Mouse (Mus musculus) hindbrain, embryonic 15.5 days (tissue): ENCODE data around the gene Pkdrej. TPM values are rescaled to one million over a fixed set of nuclear protein-coding genes. Genes with fewer than 3 reads are reported as not detected.

Experiments used
- polyA plus RNA-seq: library from polyadenylated mRNA; unstranded; fragments of >200 nt; fragmentation: Nextera tagmentation; extraction: Ambion mirVana; gene quantifications from 2 replicates; pipeline ENCODE4 v1.2.1, GENCODE M21; 2015

The Pkdrej gene
- polyA plus RNA-seq, 1 experiment from 2014 or later: 0.04 TPM

Other genes with a start within 250 kb of the Pkdrej start
- 28.8 and 42.8 TPM in 2 replicates for gene Wnt7b, start 239.3 kb downstream of the Pkdrej start, polyA plus RNA-seq
- 1.6 and 2.1 TPM in 2 replicates for gene Ppara, start 86.8 kb downstream of the Pkdrej start, polyA plus RNA-seq
- gene Cdpf1, start 10.0 kb downstream of the Pkdrej start, polyA plus RNA-seq: 19.8 and 20.7 TPM in 2 replicates
- gene Ttc38, start 10.6 kb upstream of the Pkdrej start, polyA plus RNA-seq: 2.9 and 3.6 TPM in 2 replicates
- gene Gtse1, start 38.0 kb upstream of the Pkdrej start, polyA plus RNA-seq: 7.5 and 8.7 TPM in 2 replicates
- gene Trmu, start 57.6 kb upstream of the Pkdrej start, polyA plus RNA-seq: 45.7 and 50.8 TPM in 2 replicates
- 1.4 and 1.6 TPM in 2 replicates for gene Celsr1, start 212.0 kb upstream of the Pkdrej start, polyA plus RNA-seq
- 31.6 and 33.4 TPM in 2 replicates for gene Gramd4, start 236.0 kb upstream of the Pkdrej start, polyA plus RNA-seq